Mouse (Mus musculus) Patski (cell line): ENCODE results near the gene Aatk. TPM values are rescaled to one million over a fixed set of nuclear protein-coding genes. Genes with fewer than 3 reads are reported as not detected.

Experiments used
- ATAC-seq: fragments of 100-300 bp; one replicate; pipeline ENCODE4 v1.8.0; 2021
- CTCF ChIA-PET: fragments of 350-600 bp; sonication (Branson Sonifier 250); formaldehyde crosslinking; loops from one replicate; lab custom pipeline; 2022; ENCODE audit warnings: inconsistent platforms; lab: Charles Lee
- POLR2A ChIA-PET: fragments of 350-600 bp; sonication (Branson Sonifier 250); formaldehyde crosslinking; loops from one replicate; lab custom pipeline; 2022; ENCODE audit warnings: antibody characterized with exemption, inconsistent platforms; lab: Charles Lee
- DNase-seq: peaks from one replicate; pipeline ENCODE4 v3.0.0-alpha.2; 2011; ENCODE audit warnings: low read depth, low spot score
- H3K27me3 ChIP-seq: fragments of 371-371 bp; one replicate; pipeline ENCODE4 v1.5.1; 2021
- CTCF ChIP-seq: fragments of 100-300 bp; IDR thresholded peaks from one replicate; pipeline ENCODE4 v1.5.1; 2021
- in situ Hi-C: fragments of 300-500 bp; cut with MboI; formaldehyde crosslinking; loops from 3 replicates; pipeline ENCODE4 v1.11.1; 2018; ENCODE audit warnings: low pct_unique_long_range_greater_than_20kb, mixed read lengths
- polyA plus RNA-seq: library from polyadenylated mRNA; unstranded; gene quantifications from one replicate; pipeline ENCODE4 v1.2.3, GENCODE M21; 2021

Aatk gene
- polyA plus RNA-seq, 1 experiment from 2014 or later = 0.09 TPM

DNA sequence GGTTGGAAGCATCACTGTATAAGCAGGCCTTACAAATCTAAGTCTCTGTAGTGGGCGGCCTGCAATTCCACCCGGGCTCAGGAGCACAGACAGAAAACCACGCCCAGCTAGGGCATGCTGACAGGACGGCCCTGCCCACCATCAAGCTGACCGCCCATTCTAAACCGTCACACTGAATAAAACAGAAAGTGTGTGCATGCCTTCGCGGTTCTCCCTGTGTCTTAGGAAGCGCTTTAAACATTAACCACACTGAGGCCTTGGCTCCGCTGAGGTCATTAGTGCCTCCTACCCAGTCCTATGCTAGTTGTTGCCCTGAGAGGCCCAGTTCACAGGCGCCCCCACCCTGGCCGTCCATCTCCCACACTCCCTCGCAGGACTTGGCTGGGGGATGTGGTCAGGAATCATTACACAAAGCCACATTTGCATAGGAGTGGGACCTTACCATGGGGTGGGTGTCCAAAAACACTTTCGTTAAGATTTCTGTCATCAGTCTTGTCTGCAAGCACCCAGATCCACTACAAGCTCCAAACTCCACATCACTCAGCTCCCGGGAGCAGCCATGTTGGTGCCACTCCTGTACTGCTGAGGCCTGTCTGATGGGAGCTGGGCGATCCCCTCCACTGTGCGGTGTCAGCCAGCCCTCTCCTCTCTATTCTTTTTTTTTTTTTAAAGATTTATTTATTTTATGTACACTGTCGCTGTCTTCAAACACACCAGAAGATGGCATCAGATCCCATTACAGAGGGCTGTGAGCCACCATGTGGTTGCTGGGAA lies 18.5 kb downstream of the Aatk start:
- ChIA-PET CTCF (interaction anchor here (0.9 to 3.6 kb wide), 4 partner anchors 15 to 73 kb away, joined by 3 to 13 read pairs (median 3); no protein-coding TSS in a partner anchor), POLR2A (interaction anchor here (1.3 kb wide), 1 partner anchor 9 kb away, joined by 3 read pairs; no protein-coding TSS in a partner anchor)
- TF ChIP-seq CTCF = no peak
- in situ Hi-C loops = loop anchor here (5.0 kb wide), 2 partner anchors 34 to 69 kb away; partner anchors contain the start of genes Ndufaf8 and Tepsin
- ATAC-seq (peak; percentile 64), DNase-seq (no peak)
- no peaks in the 10 kb centered on the region for H3K27me3 ChIP-seq

DNA sequence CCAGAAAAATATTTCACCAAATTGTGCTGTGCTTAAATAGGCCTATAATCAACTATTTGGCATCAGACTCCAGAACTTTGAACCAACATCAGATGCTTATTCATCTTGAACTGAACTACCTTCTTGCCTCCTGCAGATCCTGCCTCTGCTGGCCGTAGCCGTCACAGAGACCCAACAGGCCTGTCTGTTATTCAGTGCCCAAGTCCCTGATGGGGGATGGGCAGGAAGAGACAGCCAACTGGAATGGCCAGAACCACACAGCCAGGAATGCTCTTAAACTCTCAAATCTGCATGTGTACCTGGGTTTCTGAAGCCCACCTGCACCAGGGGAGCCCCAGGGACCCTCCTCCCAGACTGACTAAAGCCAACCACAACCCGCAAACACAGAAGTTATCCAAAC lies 20.0 kb downstream of the Aatk start:
- ChIA-PET POLR2A (no interaction called here), CTCF (no interaction called here)
- no peak for TF ChIP-seq CTCF
- DNase-seq = no peak
- in situ Hi-C loops = loop anchor here (5.0 kb wide), 2 partner anchors 35 to 70 kb away; partner anchors contain the start of genes Ndufaf8 and Tepsin
- no peak for ATAC-seq
- no peaks in the 10 kb centered on the region for H3K27me3 ChIP-seq

DNA sequence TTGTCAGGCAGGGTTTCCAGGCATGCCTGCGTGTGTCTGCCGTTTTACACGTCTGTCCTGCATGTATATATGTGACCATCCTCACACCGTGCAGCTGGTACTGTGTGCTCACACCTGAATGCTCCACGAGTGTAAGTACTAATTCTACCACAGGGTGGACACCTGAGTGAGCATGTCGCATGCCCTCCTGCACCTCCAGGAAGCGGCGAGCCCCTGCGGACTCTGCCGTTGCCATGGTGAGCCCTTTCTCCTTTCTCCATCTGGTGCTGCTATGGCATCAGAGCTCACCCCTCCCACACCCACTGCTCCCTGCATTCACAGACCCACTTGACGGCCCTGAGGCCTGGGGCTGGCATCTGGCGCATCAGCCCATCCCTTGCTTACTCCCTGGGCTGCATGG lies 24.1 kb downstream of the Aatk start:
- ChIA-PET POLR2A (no interaction called here), CTCF (interaction anchor here (0.7 to 1.5 kb wide), 4 partner anchors 42 to 113 kb away, joined by 3 read pairs; no protein-coding TSS in a partner anchor)
- H3K27me3 ChIP-seq = no peaks in the 10 kb centered on the region
- no peak for DNase-seq
- ATAC-seq = no peak
- no peak for TF ChIP-seq CTCF
- in situ Hi-C loops = no loop called here

DNA sequence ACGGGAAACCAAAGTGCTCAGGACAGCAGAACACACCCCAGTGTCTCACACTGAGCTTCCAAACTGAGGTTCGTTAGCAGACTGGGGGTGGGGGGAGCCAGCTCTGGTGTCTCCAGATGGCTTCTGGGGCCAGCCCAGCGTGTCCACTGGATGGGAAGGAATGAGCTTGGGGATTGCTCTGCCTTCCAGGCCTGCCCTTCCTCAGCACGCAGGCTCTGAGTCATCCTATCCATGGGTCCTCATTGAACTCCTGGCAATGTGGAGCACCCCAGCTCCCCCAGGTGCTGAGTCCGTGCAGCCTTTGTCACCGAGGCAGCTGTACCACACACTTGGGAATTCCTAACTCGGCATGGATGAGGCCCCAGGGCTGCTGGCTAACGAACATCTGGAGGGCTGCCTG lies 24.8 kb downstream of the Aatk start:
- ChIA-PET CTCF (interaction anchor here (0.7 to 1.5 kb wide), 4 partner anchors 42 to 112 kb away, joined by 3 read pairs; no protein-coding TSS in a partner anchor), POLR2A (interaction anchor here (1.0 kb wide), 1 partner anchor 21 kb away, joined by 3 read pairs; no protein-coding TSS in a partner anchor)
- in situ Hi-C loops = no loop called here
- H3K27me3 ChIP-seq = no peaks in the 10 kb centered on the region
- ATAC-seq = peak; percentile 53
- DNase-seq = no peak
- no peak for TF ChIP-seq CTCF

DNA sequence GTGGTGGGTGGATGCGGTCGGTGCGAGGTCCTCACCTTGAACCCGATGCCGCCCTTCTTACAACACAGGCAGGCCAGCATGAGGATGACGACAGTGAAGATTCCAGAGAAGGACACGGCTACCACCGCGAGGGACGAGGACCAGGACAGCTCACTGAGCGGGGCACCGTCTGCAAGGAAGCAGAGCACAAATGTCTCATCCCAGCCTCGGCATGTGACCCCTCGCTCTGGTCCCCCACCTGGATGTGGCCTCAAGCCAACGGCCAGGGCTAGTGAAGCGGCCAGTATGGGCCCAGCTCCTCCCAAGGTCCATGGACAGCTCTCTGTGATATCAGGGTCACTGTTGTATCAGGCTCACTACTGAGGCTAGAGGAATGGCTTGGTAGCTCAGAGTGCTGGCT lies 25.6 kb downstream of the Aatk start:
- no peak for DNase-seq
- ChIA-PET POLR2A (no interaction called here), CTCF (no interaction called here)
- in situ Hi-C loops = no loop called here
- no peak for TF ChIP-seq CTCF
- H3K27me3 ChIP-seq = no peaks in the 10 kb centered on the region
- no peak for ATAC-seq

DNA sequence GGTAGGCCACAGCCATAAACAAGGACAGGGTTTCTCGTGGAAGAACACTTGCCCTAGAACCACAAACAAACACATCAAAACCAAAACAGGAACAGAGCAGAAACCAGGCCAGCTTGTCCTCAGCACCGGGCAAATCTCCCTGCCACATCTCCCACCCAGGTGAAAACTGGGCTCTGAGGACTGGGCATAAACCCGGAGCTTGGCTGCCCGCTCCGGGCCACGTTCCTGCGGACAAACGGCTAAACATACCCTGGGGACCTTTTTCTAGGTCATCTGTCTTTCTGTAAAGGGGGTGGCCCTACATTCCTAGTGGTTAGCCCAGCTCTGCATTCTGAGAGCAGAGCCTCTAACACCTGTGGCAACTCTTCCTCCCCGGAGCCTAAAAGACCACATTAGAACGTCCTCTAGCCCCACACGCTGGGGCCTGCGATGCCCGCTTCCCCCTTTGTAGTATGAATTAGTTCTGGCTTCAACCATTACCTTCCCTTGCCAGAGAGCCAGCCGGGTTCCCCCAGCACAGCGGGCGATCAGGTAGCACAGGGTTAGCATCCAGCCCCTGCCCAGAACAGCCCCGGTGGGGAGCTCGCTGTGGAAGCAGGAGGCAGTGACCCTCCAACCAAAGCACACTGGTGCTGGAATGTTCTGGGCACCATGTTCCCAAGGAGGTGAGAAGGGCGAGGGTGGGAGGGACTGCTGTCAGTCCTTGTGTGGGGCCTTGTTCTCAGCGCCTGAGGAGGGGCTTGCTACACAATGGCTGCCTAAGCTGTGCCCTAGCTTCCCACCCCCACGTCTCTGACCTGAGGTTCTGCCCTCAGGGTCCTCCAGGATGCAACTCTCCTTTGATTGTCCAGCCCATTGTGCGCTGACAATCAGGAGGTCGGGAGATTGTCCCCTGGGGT lies 27.2 kb downstream of the Aatk start:
- ATAC-seq (no peak), DNase-seq (no peak)
- TF ChIP-seq CTCF = no peak
- POLR2A ChIA-PET = interaction anchor here (1.2 kb wide), 1 partner anchor 8 kb away, joined by 3 read pairs; no protein-coding TSS in a partner anchor
- in situ Hi-C loops = no loop called here
- H3K27me3 ChIP-seq = no peaks in the 10 kb centered on the region
- CTCF ChIA-PET = interaction anchor here (1.2 kb wide), 1 partner anchor 28 kb away, joined by 3 read pairs; no protein-coding TSS in a partner anchor

DNA sequence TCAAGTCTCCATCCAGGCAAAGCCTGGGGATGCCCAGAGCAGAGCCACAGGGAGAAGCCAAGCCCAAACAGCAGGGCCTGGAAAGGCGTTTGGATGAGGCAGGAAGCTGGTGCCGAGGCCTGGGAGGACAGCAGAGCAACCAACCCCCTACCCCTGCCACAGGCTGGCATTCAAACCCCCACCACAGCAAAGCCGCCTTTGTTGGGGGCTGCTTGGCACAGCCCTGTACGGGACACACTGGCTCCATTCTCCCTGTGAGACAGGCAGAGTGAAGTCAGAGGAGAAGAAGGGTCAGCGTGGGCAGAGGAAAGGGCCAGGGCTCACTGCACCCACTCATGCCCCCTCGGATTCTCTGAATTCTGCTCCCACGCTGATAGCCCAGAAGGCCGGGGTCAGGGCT lies 30.0 kb downstream of the Aatk start:
- TF ChIP-seq CTCF = no peak
- in situ Hi-C loops = no loop called here
- ChIA-PET CTCF (no interaction called here), POLR2A (no interaction called here)
- ATAC-seq (no peak), DNase-seq (no peak)
- H3K27me3 ChIP-seq = no peaks in the 10 kb centered on the region

DNA sequence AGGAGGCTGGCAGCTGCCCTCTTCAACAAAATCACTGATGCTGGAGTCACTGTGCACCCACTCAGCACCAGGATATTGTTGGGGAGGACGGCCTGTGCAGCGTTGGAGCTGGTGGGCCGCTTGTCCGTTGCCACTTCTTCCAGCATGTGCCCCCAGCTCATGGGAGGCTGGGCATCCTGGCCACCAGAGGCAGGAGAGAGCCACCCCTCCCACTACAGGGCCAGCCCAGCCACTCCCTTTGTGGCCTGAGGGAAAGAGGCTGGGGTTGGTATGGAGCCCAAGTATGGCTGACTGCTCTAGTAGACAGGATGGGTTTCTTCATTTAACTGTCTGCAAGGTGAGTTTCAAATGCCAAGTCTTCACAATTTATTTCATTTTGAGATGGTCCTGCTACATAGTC lies 32.2 kb downstream of the Aatk start:
- in situ Hi-C loops = no loop called here
- DNase-seq (no peak), ATAC-seq (no peak)
- POLR2A ChIA-PET = no interaction called here
- peaks cover 9% of the 10 kb centered on the region for H3K27me3 ChIP-seq
- CTCF ChIA-PET = no interaction called here
- no peak for TF ChIP-seq CTCF

DNA sequence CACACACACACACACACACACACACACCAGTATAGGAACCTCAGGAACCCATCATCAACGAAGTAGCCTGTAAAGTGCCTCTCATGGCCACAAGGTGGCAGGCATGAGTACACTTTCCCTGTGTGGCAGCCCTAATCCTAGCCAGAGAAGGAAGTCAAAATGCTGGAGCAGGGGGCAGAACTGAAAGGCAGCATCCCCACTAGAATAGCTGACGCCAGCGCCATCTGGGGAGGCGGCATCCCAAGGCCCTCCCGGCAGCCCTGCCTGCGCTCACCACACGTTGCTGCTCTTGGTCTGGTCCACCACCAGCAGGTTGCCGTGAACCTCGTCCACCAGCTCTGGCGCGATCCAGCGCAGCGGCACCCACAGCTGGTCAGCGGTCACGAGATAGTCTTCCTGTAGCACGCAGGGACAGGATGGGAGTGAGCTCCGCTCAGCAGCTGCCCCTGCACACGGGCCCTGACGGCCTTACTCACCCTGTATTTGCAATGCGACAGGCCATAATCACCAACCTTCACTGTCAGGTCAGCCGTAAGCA lies 33.7 kb downstream of the Aatk start:
- no peak for TF ChIP-seq CTCF
- peaks cover 9% of the 10 kb centered on the region for H3K27me3 ChIP-seq
- ATAC-seq (no peak), DNase-seq (no peak)
- in situ Hi-C loops = no loop called here
- POLR2A ChIA-PET = no interaction called here
- CTCF ChIA-PET = interaction anchor here (0.8 to 1.4 kb wide), 6 partner anchors 11 to 88 kb away, joined by 3 to 4 read pairs (median 3); no protein-coding TSS in a partner anchor

DNA sequence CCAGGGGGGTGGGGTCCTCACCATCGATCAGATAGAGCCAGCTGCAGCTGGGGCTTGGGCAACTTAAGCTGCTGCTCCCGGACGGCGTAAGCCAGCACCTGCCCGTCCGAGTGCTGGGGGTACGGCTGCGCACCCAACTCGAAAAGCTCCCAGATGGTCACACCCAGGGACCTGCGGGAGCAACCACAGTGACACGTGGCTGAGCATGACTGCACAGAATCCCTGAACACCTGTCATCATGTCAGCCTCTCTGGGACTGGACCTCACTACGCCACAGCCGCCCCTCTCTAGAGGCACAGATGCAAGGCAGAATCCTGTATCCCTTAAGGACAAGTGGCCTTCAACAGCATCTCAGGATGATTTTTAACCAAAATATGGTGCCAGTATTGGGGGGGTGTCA lies 34.3 kb downstream of the Aatk start:
- H3K27me3 ChIP-seq = peaks cover 9% of the 10 kb centered on the region
- no peak for ATAC-seq
- no peak for DNase-seq
- no peak for TF ChIP-seq CTCF
- POLR2A ChIA-PET = no interaction called here
- CTCF ChIA-PET = interaction anchor here (1.3 to 1.4 kb wide), 3 partner anchors 15 to 29 kb away, joined by 3 read pairs; no protein-coding TSS in a partner anchor
- in situ Hi-C loops = no loop called here
